Mouse (Mus musculus): ENCODE measurements around the gene Fam20a.
"Not testable (repeated sequence)": the region's sequence is repeated elsewhere in the genome, so short reads cannot be mapped to it uniquely, and the experiment has no call there.

Gene Fam20a

DNA sequence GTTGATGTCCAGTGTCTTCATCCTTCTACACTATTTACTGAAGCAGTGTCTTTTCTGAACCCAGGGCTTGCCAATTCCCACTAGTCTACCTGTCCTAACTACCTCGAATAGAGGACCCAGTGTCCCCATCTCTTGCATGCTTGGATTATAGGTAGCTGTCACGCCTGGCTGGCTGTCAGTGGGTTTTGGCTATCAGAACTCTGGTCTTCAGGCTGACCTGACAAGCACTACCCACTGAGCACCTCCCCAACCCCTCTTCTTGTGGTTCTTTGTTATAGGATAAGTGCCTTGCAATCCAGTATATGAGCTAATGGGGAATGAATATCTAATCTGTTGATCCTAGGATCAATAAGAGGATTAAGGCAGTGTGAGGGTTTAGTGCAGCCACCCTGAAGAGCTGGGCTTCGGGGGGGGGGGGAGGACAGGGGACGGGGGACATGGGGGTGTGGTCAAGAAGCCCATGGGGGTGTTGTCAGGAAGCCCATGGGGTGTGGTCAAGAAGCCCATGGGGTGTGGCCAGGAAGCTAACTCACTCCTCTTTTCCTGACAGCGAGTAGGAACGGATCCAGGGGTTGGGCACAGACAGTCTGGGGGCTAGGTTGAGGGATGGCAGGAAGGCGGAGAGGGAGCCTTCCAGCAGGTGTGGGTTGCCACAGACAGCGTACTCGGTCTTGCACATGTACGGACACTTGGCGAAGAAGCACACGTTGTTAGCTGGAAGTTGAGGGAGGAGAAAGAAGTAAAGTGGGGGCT lies 45.3 kb downstream of the Fam20a start:
- no peak for DNase-seq

GRCm38 (mm10) chr11:109675771-109676170 lies 46.3 kb downstream of the Fam20a start:
- no peak for DNase-seq

- no peak for DNase-seq
These were observed 46.9 kb downstream of the Fam20a start for GRCm38 (mm10) chr11:109675208-109675607.

DNA sequence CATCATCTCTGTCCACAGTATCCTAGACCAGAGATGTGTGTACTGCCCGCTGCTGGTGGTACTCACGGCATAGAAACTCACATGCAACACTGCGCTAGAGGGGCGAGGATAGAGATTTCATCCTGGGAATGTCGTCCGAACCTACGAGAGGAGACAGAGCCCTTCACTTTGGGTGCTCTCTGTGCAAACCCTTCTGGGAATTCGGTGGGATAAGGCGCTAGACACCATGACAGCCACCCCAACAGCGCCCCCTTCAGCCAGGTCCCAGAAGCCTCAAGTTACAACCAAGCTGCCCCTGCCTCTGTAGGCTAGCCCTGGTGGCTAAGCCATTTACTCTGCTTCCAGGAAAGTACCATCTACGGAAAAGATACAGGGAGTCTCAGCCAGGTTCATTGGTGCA lies 47.5 kb downstream of the Fam20a start:
- no peak for DNase-seq

GRCm38 (mm10) chr11:109673741-109674140 lies 48.3 kb downstream of the Fam20a start:
- no peak for DNase-seq

- no peak for DNase-seq
These were observed 49.0 kb downstream of the Fam20a start for GRCm38 (mm10) chr11:109672881-109673739.

- DNase-seq: no peak
These were observed 49.7 kb downstream of the Fam20a start for GRCm38 (mm10) chr11:109672396-109672795.

DNA sequence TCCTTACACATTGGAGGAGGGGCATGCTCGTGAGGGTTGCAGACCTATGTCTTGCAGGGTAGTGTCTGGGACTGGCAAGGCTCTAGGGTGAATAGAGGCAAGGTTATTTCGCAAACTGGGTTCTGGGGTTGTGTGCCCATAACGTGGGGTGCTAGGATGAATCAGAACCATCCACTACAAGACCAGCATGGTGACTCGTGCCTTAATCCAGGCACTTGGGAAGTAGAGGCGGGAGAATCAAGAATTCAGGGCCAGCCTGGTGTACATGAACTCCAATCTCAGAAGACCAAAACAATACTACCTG lies 50.1 kb downstream of the Fam20a start:
- DNase-seq: no peak

DNA sequence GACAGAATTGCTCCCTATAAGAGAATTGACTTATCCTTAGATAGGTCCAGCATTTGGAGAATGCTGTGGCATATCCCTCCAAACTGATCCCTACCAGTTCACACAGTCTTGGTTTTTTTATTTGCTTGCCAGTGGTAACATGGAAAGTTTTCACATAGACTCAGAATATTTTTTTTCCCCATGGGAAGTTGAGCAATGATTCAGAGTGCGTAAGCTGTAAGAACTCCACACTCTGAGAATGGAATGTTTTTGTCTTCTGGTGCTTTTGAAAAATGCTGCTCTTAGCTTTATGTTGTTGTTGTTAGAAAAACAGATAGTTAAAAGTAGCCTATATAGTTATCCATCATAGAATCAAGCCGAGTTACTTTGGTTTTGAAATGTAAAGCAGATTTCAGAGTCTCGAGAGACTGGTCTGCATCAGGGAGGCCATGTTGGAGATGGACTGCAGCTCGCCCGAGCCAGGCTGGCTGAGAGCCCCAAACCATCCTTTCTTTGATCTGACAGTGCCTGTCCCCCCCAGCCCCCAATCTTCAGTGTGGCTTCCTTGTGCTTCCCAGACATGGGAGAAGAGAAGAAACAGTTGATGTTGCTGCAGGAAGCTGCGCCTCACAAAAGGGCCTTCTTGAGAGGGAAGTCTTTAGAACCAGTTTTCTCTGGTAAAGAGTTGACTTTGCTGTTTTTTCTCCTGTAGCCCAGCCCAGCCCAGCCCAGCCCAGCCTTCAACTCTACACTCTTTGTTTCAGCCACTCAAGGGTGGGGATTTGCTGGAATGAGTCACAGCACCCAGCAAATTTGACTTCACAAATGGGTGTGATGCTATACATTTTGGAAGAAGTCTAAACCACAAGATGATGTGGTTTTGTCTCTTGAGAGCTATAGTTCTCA lies 50.7 kb downstream of the Fam20a start:
- no peak for DNase-seq

- DNase-seq: peak in 1 of 2 experiments; percentile 58
These were observed 51.8 kb downstream of the Fam20a start for GRCm38 (mm10) chr11:109670026-109670916.

GRCm38 (mm10) chr11:109669149-109669708 lies 52.9 kb downstream of the Fam20a start:
- DNase-seq: no peak

DNA sequence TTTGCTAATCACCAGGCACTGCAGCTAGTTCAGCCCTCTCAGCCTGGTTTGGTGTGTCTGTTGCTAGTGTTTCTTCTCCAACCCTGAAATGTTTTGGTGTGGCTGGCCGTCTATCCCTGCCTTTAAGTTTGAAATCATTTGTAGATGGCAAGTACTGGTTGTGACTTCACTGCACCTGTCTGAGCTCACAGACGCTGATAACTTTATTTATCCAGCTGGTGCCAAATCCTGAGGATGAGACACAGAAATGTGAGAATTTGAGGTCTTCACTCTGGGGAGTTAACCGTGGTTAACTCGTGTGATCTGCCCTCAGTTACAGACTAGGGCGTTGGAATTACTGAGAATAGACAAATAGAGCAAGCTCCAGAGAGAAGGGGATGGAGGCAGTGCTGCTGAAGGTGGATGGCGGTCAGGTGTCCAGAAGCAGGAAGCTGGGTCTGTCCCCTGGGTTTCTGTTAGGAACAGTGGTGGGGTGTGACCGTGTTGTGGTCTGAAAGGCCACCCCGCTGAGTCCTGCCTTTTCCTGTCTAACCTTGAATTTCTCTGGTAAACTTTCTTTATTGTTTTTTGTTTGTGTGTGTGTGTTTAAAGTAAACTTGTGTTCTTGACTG lies 53.9 kb downstream of the Fam20a start:
- no peak for DNase-seq

DNA sequence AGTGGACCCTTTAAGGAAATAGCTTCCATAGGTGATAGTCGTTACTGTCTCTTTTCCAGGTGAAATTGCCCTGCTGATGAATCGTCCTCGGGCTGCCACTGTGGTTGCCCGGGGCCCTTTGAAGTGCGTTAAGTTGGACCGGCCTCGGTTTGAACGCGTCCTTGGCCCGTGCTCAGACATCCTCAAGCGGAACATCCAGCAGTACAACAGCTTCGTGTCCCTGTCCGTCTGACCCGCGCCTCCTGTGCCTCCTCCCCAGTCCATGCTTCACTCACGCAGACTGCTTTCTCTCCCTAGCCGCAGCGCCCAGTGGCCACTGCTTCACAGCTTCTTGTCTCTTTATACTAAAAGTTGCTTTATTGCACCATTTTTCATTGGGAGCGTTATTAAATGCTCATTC lies 54.7 kb downstream of the Fam20a start:
- DNase-seq: no peak

GRCm38 (mm10) chr11:109666411-109666810 lies 55.7 kb downstream of the Fam20a start:
- DNase-seq: no peak

- DNase-seq: no peak
These were observed 56.7 kb downstream of the Fam20a start for GRCm38 (mm10) chr11:109665424-109665823.

GRCm38 (mm10) chr11:109664293-109664692 lies 57.8 kb downstream of the Fam20a start:
- no peak for DNase-seq

- DNase-seq: not testable (repeated sequence)
These were observed 61.6 kb downstream of the Fam20a start for GRCm38 (mm10) chr11:109660526-109660925.

DNA sequence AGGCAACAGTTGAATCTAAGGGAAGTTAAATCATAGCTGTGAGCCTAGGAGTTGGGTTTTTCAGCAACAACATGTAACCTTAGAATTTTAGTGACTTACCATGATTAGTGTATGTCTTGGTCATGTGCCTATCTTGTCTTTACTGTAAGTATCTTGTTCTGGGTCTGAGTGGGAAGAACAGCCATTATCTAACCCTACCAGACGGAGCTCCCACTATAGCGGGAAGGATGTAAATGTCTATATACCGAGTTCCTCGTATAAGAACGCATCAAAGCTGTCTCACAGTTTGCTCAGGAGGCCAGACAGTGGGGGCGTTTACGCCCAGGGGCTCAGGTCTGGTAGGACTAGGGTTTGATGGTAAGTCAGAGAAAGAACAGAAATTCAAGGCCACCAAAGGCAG lies 65.8 kb downstream of the Fam20a start:
- no peak for DNase-seq

DNA sequence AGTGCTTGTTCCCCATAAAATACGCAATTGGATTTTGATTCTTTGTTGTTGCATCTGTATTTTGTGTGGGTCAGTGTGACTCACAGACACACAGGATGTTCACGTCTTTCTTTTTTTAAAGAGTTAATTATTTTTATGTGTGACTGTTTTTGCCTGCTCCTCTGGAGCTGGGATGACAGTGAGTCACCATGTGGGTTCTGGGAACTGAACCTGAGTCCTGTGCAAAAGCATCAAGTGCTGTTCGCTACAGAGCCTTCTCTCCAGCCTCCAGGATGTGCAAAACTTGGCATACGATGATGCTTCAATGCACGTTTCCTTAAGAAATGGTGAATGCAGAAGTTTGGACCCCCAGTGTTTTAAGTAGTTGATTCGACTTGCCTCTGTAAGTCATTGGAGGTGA lies 67.5 kb downstream of the Fam20a start:
- DNase-seq: no peak

GRCm38 (mm10) chr11:109653201-109653600 lies 68.9 kb downstream of the Fam20a start:
- no peak for DNase-seq

DNA sequence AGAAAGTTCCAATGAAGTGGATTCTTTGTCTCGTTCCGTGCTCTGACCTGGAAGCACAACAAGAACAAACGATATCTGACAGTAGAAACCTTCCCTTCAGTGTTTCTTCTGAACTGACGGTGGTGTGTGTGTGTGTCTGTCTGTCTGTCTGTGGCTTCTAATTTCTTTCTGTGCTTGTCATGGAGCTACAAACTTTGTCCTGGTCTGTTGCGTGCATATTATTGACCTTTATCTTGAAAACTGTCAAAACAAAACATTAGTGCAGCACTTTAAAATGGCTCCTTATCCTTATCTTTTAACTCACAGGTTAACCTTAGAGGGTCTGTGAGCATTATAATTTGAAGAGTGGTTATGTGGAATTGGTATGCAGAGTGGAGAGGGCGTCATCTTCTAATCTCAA lies 69.6 kb downstream of the Fam20a start:
- no peak for DNase-seq
